Mouse (Mus musculus) brain, embryonic 14.5 days (tissue): ENCODE data around the gene Irs4.

ENCODE experiments used
- CTCF ChIP-seq: fragments of 200-500 bp; IDR thresholded peaks from 2 replicates; pipeline ENCODE4 v1.5.1; 2012; ENCODE audit warnings: inconsistent platforms, mild to moderate bottlenecking, moderate library complexity, borderline replicate concordance; ENCODE audit not compliant: insufficient read depth, insufficient read length; ENCODE audit errors: extremely low read depth
- POLR2A ChIP-seq: fragments of 200-500 bp; IDR thresholded peaks from 2 replicates; pipeline ENCODE4 v1.6.1; 2012; ENCODE audit warnings: mild to moderate bottlenecking, inconsistent platforms, borderline replicate concordance; ENCODE audit not compliant: poor library complexity, insufficient read depth, insufficient read length, severe bottlenecking; ENCODE audit errors: extremely low read depth

GRCm38 (mm10) chrX:141729570-141729969, 4.5 kb upstream of the Irs4 start:
- TF ChIP-seq CTCF (no peak), POLR2A (no peak)
